Mouse (Mus musculus) midbrain, postnatal 0 days (tissue): ENCODE measurements around the gene Car10. TPM values are rescaled to one million over a fixed set of nuclear protein-coding genes. Genes with fewer than 3 reads are reported as not detected.

Source experiments
- ATAC-seq: fragments of 200-750 bp; cut with Nextera tagmentation; 2 replicates; pipeline ENCODE4 v1.8.0; 2017; ENCODE audit warnings: moderate number of reproducible peaks, mild to moderate bottlenecking, moderate TSS enrichment, moderate library complexity; ENCODE audit not compliant: low FRiP score
- DNase-seq: peaks from one replicate; pipeline ENCODE4 v3.0.0-alpha.2; 2015; ENCODE audit warnings: low spot score
- H3K27ac ChIP-seq: fragments of 300-500 bp; sonication (generic); 2 replicates; pipeline ENCODE4 v1.5.1; 2014; ENCODE audit warnings: low read depth, mild to moderate bottlenecking, low read length, mixed read lengths
- H3K27me3 ChIP-seq: fragments of 300-500 bp; sonication (generic); 2 replicates; pipeline ENCODE4 v1.6.1; 2014; ENCODE audit warnings: low read length, control low read depth, mixed read lengths; ENCODE audit not compliant: insufficient read depth
- H3K36me3 ChIP-seq: fragments of 300-500 bp; sonication (generic); 2 replicates; pipeline ENCODE4 v1.6.1; 2014; ENCODE audit warnings: low read length, control low read depth, mixed read lengths; ENCODE audit not compliant: insufficient read depth
- H3K4me1 ChIP-seq: fragments of 300-500 bp; sonication (generic); 2 replicates; pipeline ENCODE4 v1.6.1; 2014; ENCODE audit warnings: mild to moderate bottlenecking, control low read depth, antibody characterized with exemption, low read length, mixed read lengths; ENCODE audit not compliant: insufficient read depth
- H3K4me2 ChIP-seq: fragments of 300-500 bp; sonication (generic); 2 replicates; pipeline ENCODE4 v1.6.1; 2014; ENCODE audit warnings: low read depth, mild to moderate bottlenecking, low read length, mixed read lengths; ENCODE audit not compliant: poor library complexity, severe bottlenecking
- H3K4me3 ChIP-seq: fragments of 300-500 bp; sonication (generic); 2 replicates; pipeline ENCODE4 v1.5.1; 2014; ENCODE audit warnings: low read depth, mild to moderate bottlenecking, low read length, moderate library complexity
- H3K9ac ChIP-seq: fragments of 300-500 bp; sonication (generic); replicated peaks from 2 replicates; pipeline ENCODE4 v1.6.1; 2014; ENCODE audit warnings: mild to moderate bottlenecking, low read length, moderate library complexity, mixed read lengths; ENCODE audit not compliant: poor library complexity, severe bottlenecking
- H3K9me3 ChIP-seq: fragments of 300-500 bp; sonication (generic); 2 replicates; pipeline ENCODE4 v1.6.1; 2016; ENCODE audit warnings: low read length, control low read depth
- CTCF ChIP-seq: IDR thresholded peaks from 2 replicates; pipeline ENCODE4 v1.5.1; 2016; ENCODE audit warnings: antibody characterized with exemption, mild to moderate bottlenecking
- WGBS: fragments of 180-500 bp; shearing (Covaris S2); extraction: QIAGEN DNeasy Blood & Tissue Kit; methylation state at CpG from one replicate; pipeline ENCODE4 v1.1.7; 2014; 5-methylcytosine and 5-hydroxymethylcytosine counted together
- polyA plus RNA-seq: library from polyadenylated mRNA; unstranded; fragments of >200 nt; fragmentation: Nextera tagmentation; extraction: Ambion mirVana; gene quantifications from 2 replicates; pipeline ENCODE4 v1.2.1, GENCODE M21; 2015
- total RNA-seq: library from RNA; depleted of rRNA; stranded (reverse); fragments of >200 nt; gene quantifications from 2 replicates; pipeline ENCODE4 v1.2.3, GENCODE M21; 2014

Gene Car10
- total and polyA plus RNA-seq, 2 experiments from 2014 or later: 62.8 to 69.6 TPM

- ATAC-seq (no peak), DNase-seq (no peak)
- no peaks in the 10 kb centered on the region for H3K9me3 ChIP-seq
- H3K9ac ChIP-seq: no peak overlapping the region
- no peak overlapping the region for H3K4me3 ChIP-seq
- H3K4me2 ChIP-seq: no peak overlapping the region
- no peaks in the 10 kb centered on the region for H3K27me3 ChIP-seq
- no peaks in the 10 kb centered on the region for H3K36me3 ChIP-seq
- TF ChIP-seq CTCF: peak; percentile 45
- no peaks in the 10 kb centered on the region for H3K4me1 ChIP-seq
- WGBS: 26% methylated on average over 2 of the region's 2 CpGs
- H3K27ac ChIP-seq: no peak overlapping the region
Measured at GRCm38 (mm10) chr11:93514396-93514795, 416.6 kb downstream of the Car10 start.

GRCm38 (mm10) chr11:93515566-93515965 lies 417.7 kb downstream of the Car10 start:
- Histone ChIP-seq H3K27ac (0 out of 2 replicates have a peak overlapping the region, but pooled peaks have one; percentile 32), H3K36me3 (no peaks in the 10 kb centered on the region), H3K4me1 (no peaks in the 10 kb centered on the region), H3K4me2 (no peak overlapping the region), H3K27me3 (no peaks in the 10 kb centered on the region), H3K9ac (no peak overlapping the region), H3K4me3 (no peak overlapping the region), H3K9me3 (no peaks in the 10 kb centered on the region)
- DNase-seq (peak; percentile 40), ATAC-seq (no peak)
- no peak for TF ChIP-seq CTCF
- 62% methylated on average over 6 of the region's 6 CpGs for WGBS

DNA sequence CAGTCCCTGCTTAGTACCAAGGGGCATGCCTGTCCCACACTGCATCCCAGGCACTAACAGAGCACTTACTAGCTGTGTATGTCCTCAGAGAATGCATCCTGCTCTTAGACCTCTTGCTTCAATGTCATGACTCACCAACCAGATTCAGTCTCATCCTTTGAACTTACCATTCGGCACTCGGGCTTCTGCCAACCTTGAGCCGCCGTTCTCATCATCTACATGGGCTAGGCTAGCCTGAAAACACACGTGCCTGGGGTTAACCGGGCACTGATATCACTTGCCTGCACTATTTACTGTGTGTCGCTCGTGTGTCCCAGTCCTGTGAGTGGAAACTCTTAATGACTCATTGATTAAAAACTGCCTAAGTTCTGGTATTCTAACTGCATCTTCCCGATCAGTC lies 418.4 kb downstream of the Car10 start:
- Histone ChIP-seq H3K9me3 (no peaks in the 10 kb centered on the region), H3K4me3 (no peak overlapping the region), H3K27ac (no peak overlapping the region), H3K4me2 (no peak overlapping the region), H3K27me3 (no peaks in the 10 kb centered on the region), H3K36me3 (no peaks in the 10 kb centered on the region), H3K4me1 (no peaks in the 10 kb centered on the region), H3K9ac (no peak overlapping the region)
- WGBS: 91% methylated on average over 9 of the region's 9 CpGs
- TF ChIP-seq CTCF: no peak
- ATAC-seq: no peak
- DNase-seq: no peak

GRCm38 (mm10) chr11:93516946-93517345 lies 419.1 kb downstream of the Car10 start:
- ATAC-seq (no peak), DNase-seq (no peak)
- no peaks in the 10 kb centered on the region for H3K9me3 ChIP-seq
- H3K4me1 ChIP-seq: no peaks in the 10 kb centered on the region
- no peak overlapping the region for H3K4me2 ChIP-seq
- 68% methylated on average over 2 of the region's 2 CpGs for WGBS
- no peak overlapping the region for H3K9ac ChIP-seq
- TF ChIP-seq CTCF: no peak
- H3K36me3 ChIP-seq: no peaks in the 10 kb centered on the region
- H3K27me3 ChIP-seq: no peaks in the 10 kb centered on the region
- no peak overlapping the region for H3K27ac ChIP-seq
- H3K4me3 ChIP-seq: no peak overlapping the region

DNA sequence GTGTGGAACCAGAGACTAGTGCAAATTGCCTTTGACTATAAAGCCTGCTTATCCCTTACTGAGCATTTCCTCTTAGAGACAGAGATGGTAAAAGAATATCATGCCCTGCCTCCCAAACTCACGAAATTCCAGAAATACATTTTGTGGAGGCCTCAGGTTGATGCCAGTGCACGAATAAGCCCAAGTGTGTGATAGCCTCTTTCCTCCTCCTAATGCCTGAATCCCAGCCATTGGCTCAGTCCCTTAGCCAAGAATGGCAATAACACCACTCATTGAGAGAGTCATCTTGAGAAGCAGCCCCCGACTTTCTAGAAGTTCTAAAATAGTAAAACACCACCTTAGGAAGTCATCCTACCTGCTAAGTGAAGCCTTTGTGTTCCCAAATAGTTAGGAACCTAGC lies 424.7 kb downstream of the Car10 start:
- H3K4me1 ChIP-seq: no peaks in the 10 kb centered on the region
- H3K9ac ChIP-seq: no peak overlapping the region
- no peaks in the 10 kb centered on the region for H3K27me3 ChIP-seq
- ATAC-seq: no peak
- no peak overlapping the region for H3K27ac ChIP-seq
- H3K4me2 ChIP-seq: no peak overlapping the region
- 82% methylated on average over 3 of the region's 3 CpGs for WGBS
- H3K4me3 ChIP-seq: no peak overlapping the region
- no peaks in the 10 kb centered on the region for H3K36me3 ChIP-seq
- no peak for TF ChIP-seq CTCF
- no peak for DNase-seq
- H3K9me3 ChIP-seq: no peaks in the 10 kb centered on the region

- ATAC-seq (no peak), DNase-seq (no peak)
- 76% methylated on average over 3 of the region's 3 CpGs for WGBS
- Histone ChIP-seq H3K27ac (0 out of 2 replicates have a peak overlapping the region, but pooled peaks have one; percentile 26), H3K4me1 (no peaks in the 10 kb centered on the region), H3K36me3 (no peaks in the 10 kb centered on the region), H3K4me3 (no peak overlapping the region), H3K9ac (no peak overlapping the region), H3K4me2 (no peak overlapping the region), H3K9me3 (no peaks in the 10 kb centered on the region), H3K27me3 (no peaks in the 10 kb centered on the region)
- TF ChIP-seq CTCF: no peak
Measured at GRCm38 (mm10) chr11:93525921-93526320, 428.1 kb downstream of the Car10 start.
